Comparison of ENCODE assay signal across 15 mouse cellular contexts in genomic region chr13:46523235-46523634, GRCm38 (mm10). TPM values are rescaled to one million over a fixed set of nuclear protein-coding genes. Genes with fewer than 3 reads are reported as not detected.
DNase-seq lines count a peak whose midpoint lies in the region; ATAC-seq lines count a peak whose summit lies in the region.
"Had no signal": no experiment of that assay in that cellular context is flagged by ENCODE, and none has a peak within 500 bp of the region (broad histone marks: within the 10 kb centered on the region; RNA-seq: fewer than 3 reads in every experiment).

No protein-coding gene starts in this region.

- WGBS in heart, embryonic 11.5 days (ENCODE audit: insufficient replicate concordance): 12% methylated on average over 5 of the region's 5 CpGs
- 32% methylated on average over 5 of the region's 5 CpGs for WGBS in intestine, embryonic 15.5 days

- no peak overlapping the region for H3K9ac ChIP-seq in heart, embryonic 11.5 days (ENCODE audit: low read depth, low read length)
- no peak overlapping the region for H3K9ac ChIP-seq in intestine, embryonic 15.5 days
- H3K9ac ChIP-seq: hindbrain, embryonic 12.5 days; limb, embryonic 13.5 days; midbrain, embryonic 12.5 days; neural tube, embryonic 12.5 days had no signal

- H3K27me3 ChIP-seq in heart, embryonic 11.5 days (ENCODE audit: control insufficient read depth, insufficient read depth, low read length): no peaks in the 10 kb centered on the region
- H3K27me3 ChIP-seq in intestine, embryonic 15.5 days (replicated peaks): no peaks in the 10 kb centered on the region
- H3K27me3 ChIP-seq: hindbrain, embryonic 12.5 days; limb, embryonic 13.5 days; neural tube, embryonic 12.5 days had no signal

- no peak overlapping the region for H3K4me3 ChIP-seq in heart, embryonic 11.5 days (ENCODE audit: low read depth, low read length)
- H3K4me3 ChIP-seq in intestine, embryonic 15.5 days (replicated peaks): no peak overlapping the region
- H3K4me3 ChIP-seq: hindbrain, embryonic 12.5 days; limb, embryonic 13.5 days; midbrain, embryonic 12.5 days; neural tube, embryonic 12.5 days had no signal

- ATAC-seq in heart, embryonic 11.5 days (replicated peaks; ENCODE audit: insufficient number of reproducible peaks, low FRiP score, low TSS enrichment): no peak; the same call in 1 of the 2 replicates
- no peak for ATAC-seq in intestine, embryonic 15.5 days

- H3K27ac ChIP-seq in heart, embryonic 11.5 days (ENCODE audit: low read depth, low read length): peak overlapping the region; percentile 68
- no peak overlapping the region for H3K27ac ChIP-seq in intestine, embryonic 15.5 days
- H3K27ac ChIP-seq: hindbrain, embryonic 12.5 days; limb, embryonic 13.5 days; midbrain, embryonic 12.5 days; neural tube, embryonic 12.5 days had no signal

- peaks cover 25% of the 10 kb centered on the region for H3K4me1 ChIP-seq in heart, embryonic 11.5 days (ENCODE audit: control insufficient read depth, insufficient read depth, low read length)
- no peaks in the 10 kb centered on the region for H3K4me1 ChIP-seq in intestine, embryonic 15.5 days (replicated peaks)
- H3K4me1 ChIP-seq: limb, embryonic 13.5 days; neural tube, embryonic 12.5 days had no signal

- peak overlapping the region; percentile 33 for H3K4me2 ChIP-seq in heart, embryonic 11.5 days
- H3K4me2 ChIP-seq in intestine, embryonic 15.5 days (replicated peaks): no peak overlapping the region
- H3K4me2 ChIP-seq: hindbrain, embryonic 12.5 days; limb, embryonic 13.5 days; midbrain, embryonic 12.5 days; neural tube, embryonic 12.5 days had no signal

- no peaks in the 10 kb centered on the region for H3K36me3 ChIP-seq in heart, embryonic 11.5 days (ENCODE audit: control insufficient read depth, insufficient read depth, low read length)
- no peaks in the 10 kb centered on the region for H3K36me3 ChIP-seq in intestine, embryonic 15.5 days
- H3K36me3 ChIP-seq: hindbrain, embryonic 12.5 days; limb, embryonic 13.5 days; midbrain, embryonic 12.5 days; neural tube, embryonic 12.5 days had no signal

- H3K9me3 ChIP-seq in heart, embryonic 11.5 days (replicated peaks; ENCODE audit: control insufficient read depth, low read length): no peaks in the 10 kb centered on the region
- no peaks in the 10 kb centered on the region for H3K9me3 ChIP-seq in intestine, embryonic 15.5 days
- H3K9me3 ChIP-seq: hindbrain, embryonic 12.5 days; limb, embryonic 13.5 days; midbrain, embryonic 12.5 days; neural tube, embryonic 12.5 days had no signal

- peak; percentile 36 to 37 for DNase-seq in frontal cortex, postnatal 36 days (ENCODE audit: low spot score in 2 of 2)
- DNase-seq in frontal cortex, postnatal 10 days (ENCODE audit: low spot score in 2 of 2): no peak
- peak; percentile 33 for DNase-seq in right cerebral cortex, adult 18-20 months
- no peak for DNase-seq in right cerebral cortex, postnatal 14 days
- no peak for DNase-seq in adrenal gland, postnatal 36 days
- DNase-seq in kidney, postnatal 4 days: no peak
- DNase-seq: kidney, adult 9 months; retina, postnatal 1 day; thymus, postnatal 25 days had no signal

RNA-seq across cellular contexts. Expression of gene Cap2, which starts 21.6 kb away (rescaled TPM):
- polyA plus RNA-seq in heart, embryonic 11.5 days (2014; fragmentation: Nextera tagmentation; extraction: Ambion mirVana): 122 and 141 TPM in 2 replicates
- total RNA-seq in adrenal gland, postnatal 36 days (2021): 1 to 10 TPM; 3.4 to 4.5 TPM
- polyA plus RNA-seq in intestine, embryonic 15.5 days (2015; fragmentation: Nextera tagmentation; extraction: Ambion mirVana): 8.3 and 10.4 TPM in 2 replicates

Comparison
In these comparisons a context has a peak if more than half of its experiments do, and no peak if none do; other contexts are left out.
1. DNase-seq: peak in frontal cortex, postnatal 36 days (2 of 2) and right cerebral cortex, adult 18-20 months (single experiment); none in frontal cortex, postnatal 10 days (0 of 2), right cerebral cortex, postnatal 14 days (single experiment), adrenal gland, postnatal 36 days (0 of 2) and kidney, postnatal 4 days (0 of 2).
2. RNA of gene Cap2, which starts 21.6 kb away (polyA plus RNA-seq): 122 to 141 TPM in heart, embryonic 11.5 days; 8.3 to 10.4 TPM in intestine, embryonic 15.5 days; every median in the first group is over 10 times any median in the second.